Mouse (Mus musculus) heart, adult 8-10 months (tissue): Measurements from ENCODE around the gene Lrrtm3. TPM values are rescaled to one million over a fixed set of nuclear protein-coding genes. Genes with fewer than 3 reads are reported as not detected.

Source experiments
- DNase-seq: peaks from one replicate; pipeline ENCODE4 v3.0.0; 2022; ENCODE audit warnings: low spot score
- total RNA-seq, 4 experiments: library from RNA; stranded (reverse); gene quantifications; 2 replicates each; pipeline ENCODE4 v1.2.4; 2022

The Lrrtm3 gene
- total RNA-seq, result under 1 TPM in 3 of 4 experiments, not detected in 1; 0.16 to 0.60 (median 0.50) TPM

- DNase-seq, result peak; percentile 24
Measured at GRCm38 (mm10) chr10:64089680-64090460, at the start of gene Lrrtm3. Lrrtm3 (minus strand) TSS chr10:64090277.

GRCm38 (mm10) chr10:64135481-64135880 lies 45.4 kb upstream of the Lrrtm3 start:
- DNase-seq, result no peak

- no peak for DNase-seq
Measured at GRCm38 (mm10) chr10:64133461-64133860, 43.4 kb upstream of the Lrrtm3 start.

GRCm38 (mm10) chr10:64130397-64131150 lies 40.5 kb upstream of the Lrrtm3 start:
- no peak for DNase-seq

- DNase-seq, result no peak
Measured at GRCm38 (mm10) chr10:64118833-64119232, 28.8 kb upstream of the Lrrtm3 start.

GRCm38 (mm10) chr10:64115246-64115645 lies 25.2 kb upstream of the Lrrtm3 start:
- no peak for DNase-seq

- no peak for DNase-seq
Measured at GRCm38 (mm10) chr10:64096532-64096931, 6.5 kb upstream of the Lrrtm3 start.

- no peak for DNase-seq
Measured at GRCm38 (mm10) chr10:64088774-64089460, 1.2 kb downstream of the Lrrtm3 start.

GRCm38 (mm10) chr10:64087936-64088773 lies 1.9 kb downstream of the Lrrtm3 start:
- DNase-seq, result no peak

GRCm38 (mm10) chr10:64087521-64087920 lies 2.6 kb downstream of the Lrrtm3 start:
- no peak for DNase-seq

GRCm38 (mm10) chr10:64086567-64087391 lies 3.3 kb downstream of the Lrrtm3 start:
- DNase-seq, result no peak

- no peak for DNase-seq
Measured at GRCm38 (mm10) chr10:64086183-64086566, 3.9 kb downstream of the Lrrtm3 start.

GRCm38 (mm10) chr10:64084465-64084864 lies 5.6 kb downstream of the Lrrtm3 start:
- peak; percentile 15 for DNase-seq

GRCm38 (mm10) chr10:64083813-64084212 lies 6.3 kb downstream of the Lrrtm3 start:
- no peak for DNase-seq

- DNase-seq, result no peak
Measured at GRCm38 (mm10) chr10:64082345-64082744, 7.7 kb downstream of the Lrrtm3 start.

- no peak for DNase-seq
Measured at GRCm38 (mm10) chr10:64076410-64077052, 13.5 kb downstream of the Lrrtm3 start.

GRCm38 (mm10) chr10:64075944-64076343 lies 14.1 kb downstream of the Lrrtm3 start:
- DNase-seq, result peak; percentile 34

GRCm38 (mm10) chr10:64063704-64064103 lies 26.4 kb downstream of the Lrrtm3 start:
- DNase-seq, result no peak

- DNase-seq, result no peak
Measured at GRCm38 (mm10) chr10:64049946-64050345, 40.1 kb downstream of the Lrrtm3 start.

- DNase-seq, result peak; percentile 29
Measured at GRCm38 (mm10) chr10:64049151-64049550, 40.9 kb downstream of the Lrrtm3 start.
